Mouse (Mus musculus): ENCODE measurements around the gene Il1rl1. TPM values are rescaled to one million over a fixed set of nuclear protein-coding genes. Genes with fewer than 3 reads are reported as not detected.

Gene Il1rl1
- polyA plus RNA-seq (2015; fragmentation: Nextera tagmentation; extraction: Ambion mirVana), result 0.74 and 1.3 TPM in 2 replicates

- no peak for ATAC-seq (replicated peaks; ENCODE audit: insufficient number of reproducible peaks, insufficient read depth, low FRiP score, low read depth)
- no peaks in the 10 kb centered on the region for H3K9me3 ChIP-seq (replicated peaks)
- H3K4me3 ChIP-seq, result no peak within 1 kb of the TSS
- H3K4me1 ChIP-seq (replicated peaks), result no peaks in the 10 kb centered on the region
- no peak within 1 kb of the TSS for H3K27ac ChIP-seq
- H3K36me3 ChIP-seq, result no peaks in the 10 kb centered on the region
- no peak within 1 kb of the TSS for H3K9ac ChIP-seq
- 61% methylated on average over 5 of the region's 5 CpGs for whole genome bisulfite sequencing
- H3K27me3 ChIP-seq, result no peaks in the 10 kb centered on the region
- no peak within 1 kb of the TSS for H3K4me2 ChIP-seq
Observed at GRCm38 (mm10) chr1:40428910-40429675, at the start of gene Il1rl1. TSS of gene Il1rl1 (plus strand) at chr1:40429570.

GRCm38 (mm10) chr1:40380111-40380510 is 49.3 kb upstream of the Il1rl1 start:
- no peak overlapping the region for H3K4me2 ChIP-seq
- no peaks in the 10 kb centered on the region for H3K4me1 ChIP-seq (replicated peaks)
- no peak overlapping the region for H3K27ac ChIP-seq
- 42% methylated on average over 6 of the region's 6 CpGs for WGBS
- no peak overlapping the region for H3K9ac ChIP-seq
- no peaks in the 10 kb centered on the region for H3K9me3 ChIP-seq (replicated peaks)
- H3K36me3 ChIP-seq, result no peaks in the 10 kb centered on the region
- ATAC-seq (replicated peaks; ENCODE audit: insufficient number of reproducible peaks, insufficient read depth, low FRiP score, low read depth), result no peak
- H3K27me3 ChIP-seq, result no peaks in the 10 kb centered on the region
- no peak overlapping the region for H3K4me3 ChIP-seq

GRCm38 (mm10) chr1:40380990-40381389 is 48.4 kb upstream of the Il1rl1 start:
- no peak for ATAC-seq (replicated peaks; ENCODE audit: insufficient number of reproducible peaks, insufficient read depth, low FRiP score, low read depth)

GRCm38 (mm10) chr1:40382841-40383240 is 46.5 kb upstream of the Il1rl1 start:
- Histone ChIP-seq H3K36me3 (no peaks in the 10 kb centered on the region), H3K9me3 (replicated peaks) (0 out of 2 replicates have a peak, but pooled peaks cover 2% of the 10 kb centered on the region), H3K9ac (no peak overlapping the region), H3K27ac (no peak overlapping the region), H3K4me3 (no peak overlapping the region), H3K4me1 (replicated peaks) (no peaks in the 10 kb centered on the region), H3K4me2 (no peak overlapping the region), H3K27me3 (no peaks in the 10 kb centered on the region)
- WGBS, result 72% methylated on average over 5 of the region's 5 CpGs
- ATAC-seq (replicated peaks; ENCODE audit: insufficient number of reproducible peaks, insufficient read depth, low FRiP score, low read depth), result no peak

More at GRCm38 (mm10) chr1:40380990-40381389, 48.4 kb upstream of the Il1rl1 start:
- H3K9me3 ChIP-seq (replicated peaks), result no peaks in the 10 kb centered on the region
- no peak overlapping the region for H3K4me2 ChIP-seq
- no peaks in the 10 kb centered on the region for H3K27me3 ChIP-seq
- H3K4me1 ChIP-seq (replicated peaks), result no peaks in the 10 kb centered on the region
- WGBS, result 80% methylated on average over 11 of the region's 11 CpGs
- H3K9ac ChIP-seq, result no peak overlapping the region
- no peak overlapping the region for H3K4me3 ChIP-seq
- no peak overlapping the region for H3K27ac ChIP-seq
- no peaks in the 10 kb centered on the region for H3K36me3 ChIP-seq

- 80% methylated on average over 8 of the region's 8 CpGs for WGBS
Observed at GRCm38 (mm10) chr1:40384931-40385545, 44.3 kb upstream of the Il1rl1 start.

GRCm38 (mm10) chr1:40391374-40391773 is 38.0 kb upstream of the Il1rl1 start:
- Histone ChIP-seq H3K4me3 (no peak overlapping the region), H3K27me3 (no peaks in the 10 kb centered on the region), H3K4me2 (no peak overlapping the region), H3K4me1 (replicated peaks) (no peaks in the 10 kb centered on the region), H3K9ac (no peak overlapping the region), H3K9me3 (replicated peaks) (0 out of 2 replicates have a peak, but pooled peaks cover 5% of the 10 kb centered on the region), H3K36me3 (no peaks in the 10 kb centered on the region), H3K27ac (no peak overlapping the region)
- WGBS, result 76% methylated on average over 3 of the region's 3 CpGs
- no peak for ATAC-seq (replicated peaks; ENCODE audit: insufficient number of reproducible peaks, insufficient read depth, low FRiP score, low read depth)

More at GRCm38 (mm10) chr1:40384931-40385545, 44.3 kb upstream of the Il1rl1 start:
- Histone ChIP-seq H3K9ac (no peak overlapping the region), H3K4me3 (no peak overlapping the region), H3K4me2 (no peak overlapping the region), H3K27ac (no peak overlapping the region), H3K27me3 (no peaks in the 10 kb centered on the region), H3K36me3 (no peaks in the 10 kb centered on the region), H3K9me3 (replicated peaks) (0 out of 2 replicates have a peak, but pooled peaks cover 5% of the 10 kb centered on the region), H3K4me1 (replicated peaks) (no peaks in the 10 kb centered on the region)
- ATAC-seq (replicated peaks; ENCODE audit: insufficient number of reproducible peaks, insufficient read depth, low FRiP score, low read depth), result no peak

- no peak for ATAC-seq (replicated peaks; ENCODE audit: insufficient number of reproducible peaks, insufficient read depth, low FRiP score, low read depth)
- no peaks in the 10 kb centered on the region for H3K27me3 ChIP-seq
- no peak overlapping the region for H3K27ac ChIP-seq
- no peaks in the 10 kb centered on the region for H3K4me1 ChIP-seq (replicated peaks)
- 74% methylated on average over 6 of the region's 6 CpGs for WGBS
- 0 out of 2 replicates have a peak, but pooled peaks cover 5% of the 10 kb centered on the region for H3K9me3 ChIP-seq (replicated peaks)
- H3K9ac ChIP-seq, result no peak overlapping the region
- H3K36me3 ChIP-seq, result no peaks in the 10 kb centered on the region
- no peak overlapping the region for H3K4me2 ChIP-seq
- H3K4me3 ChIP-seq, result no peak overlapping the region
Observed at GRCm38 (mm10) chr1:40392535-40392934, 36.8 kb upstream of the Il1rl1 start.

GRCm38 (mm10) chr1:40393214-40393613 is 36.2 kb upstream of the Il1rl1 start:
- Histone ChIP-seq H3K4me1 (replicated peaks) (no peaks in the 10 kb centered on the region), H3K4me3 (no peak overlapping the region), H3K9ac (no peak overlapping the region), H3K36me3 (no peaks in the 10 kb centered on the region), H3K27me3 (no peaks in the 10 kb centered on the region), H3K9me3 (replicated peaks) (no peaks in the 10 kb centered on the region), H3K27ac (no peak overlapping the region), H3K4me2 (no peak overlapping the region)
- WGBS, result 85% methylated on average over 7 of the region's 7 CpGs
- no peak for ATAC-seq (replicated peaks; ENCODE audit: insufficient number of reproducible peaks, insufficient read depth, low FRiP score, low read depth)

GRCm38 (mm10) chr1:40399639-40400038 is 29.7 kb upstream of the Il1rl1 start:
- Histone ChIP-seq H3K4me1 (replicated peaks) (no peaks in the 10 kb centered on the region), H3K4me2 (no peak overlapping the region), H3K9me3 (replicated peaks) (no peaks in the 10 kb centered on the region), H3K4me3 (no peak overlapping the region), H3K9ac (no peak overlapping the region), H3K27me3 (no peaks in the 10 kb centered on the region), H3K36me3 (no peaks in the 10 kb centered on the region), H3K27ac (no peak overlapping the region)
- WGBS, result 85% methylated on average over 6 of the region's 6 CpGs
- ATAC-seq (replicated peaks; ENCODE audit: insufficient number of reproducible peaks, insufficient read depth, low FRiP score, low read depth), result no peak

- Histone ChIP-seq H3K27ac (peak overlapping the region; percentile 21; the same call in 1 of the 2 replicates), H3K4me3 (no peak overlapping the region), H3K27me3 (no peaks in the 10 kb centered on the region), H3K9ac (no peak overlapping the region), H3K4me2 (no peak overlapping the region), H3K36me3 (no peaks in the 10 kb centered on the region), H3K4me1 (replicated peaks) (no peaks in the 10 kb centered on the region), H3K9me3 (replicated peaks) (no peaks in the 10 kb centered on the region)
- ATAC-seq (replicated peaks; ENCODE audit: insufficient number of reproducible peaks, insufficient read depth, low FRiP score, low read depth), result no peak
- WGBS, result 69% methylated on average over 7 of the region's 7 CpGs
Observed at GRCm38 (mm10) chr1:40404682-40405081, 24.7 kb upstream of the Il1rl1 start.

- Histone ChIP-seq H3K9ac (no peak overlapping the region), H3K36me3 (no peaks in the 10 kb centered on the region), H3K4me1 (replicated peaks) (no peaks in the 10 kb centered on the region), H3K4me3 (no peak overlapping the region), H3K4me2 (no peak overlapping the region), H3K27ac (no peak overlapping the region), H3K9me3 (replicated peaks) (no peaks in the 10 kb centered on the region), H3K27me3 (no peaks in the 10 kb centered on the region)
- 42% methylated on average over 1 of the region's 1 CpGs for WGBS
- ATAC-seq (replicated peaks; ENCODE audit: insufficient number of reproducible peaks, insufficient read depth, low FRiP score, low read depth), result no peak
Observed at GRCm38 (mm10) chr1:40409882-40410281, 19.5 kb upstream of the Il1rl1 start.

All from heart, embryonic 15.5 days (tissue).